In genomic region chr10:93518620-93519019, GRCm38 (mm10) we compare ENCODE assay signal across 37 mouse cellular contexts. TPM values are rescaled to one million over a fixed set of nuclear protein-coding genes. Genes with fewer than 3 reads are reported as not detected.
"Had no signal": no experiment of that assay in that cellular context is flagged by ENCODE, and none has a peak within 500 bp of the region (broad histone marks: within the 10 kb centered on the region; RNA-seq: fewer than 3 reads in every experiment).

No protein-coding gene starts in this region.

- H3K9me3 ChIP-seq: forebrain, embryonic 15.5 days; heart, embryonic 13.5 days; heart, embryonic 15.5 days; hindbrain, embryonic 12.5 days; kidney, embryonic 15.5 days; limb, embryonic 13.5 days; limb, embryonic 15.5 days had no signal

- H3K27me3 ChIP-seq: forebrain, embryonic 15.5 days; heart, embryonic 13.5 days; heart, embryonic 15.5 days; hindbrain, embryonic 12.5 days; kidney, embryonic 15.5 days; limb, embryonic 13.5 days; limb, embryonic 15.5 days had no signal

- DNase-seq: forebrain, postnatal 0 days; gastrocnemius, postnatal 14 days; gastrocnemius, postnatal 36 days; heart, adult 2 months; heart, postnatal 14 days; heart, postnatal 36 days; kidney, adult 18-20 months; kidney, adult 8-10 months; kidney, postnatal 14 days; kidney, postnatal 36 days; layer of hippocampus, adult 9-11 months; layer of hippocampus, postnatal 36 days; left cerebral cortex, postnatal 4 days had no signal

- H3K27ac ChIP-seq: forebrain, embryonic 15.5 days; heart, adult 2 months; heart, embryonic 13.5 days; heart, embryonic 15.5 days; hindbrain, embryonic 12.5 days; hindbrain, embryonic 14.5 days; kidney, embryonic 15.5 days; kidney, postnatal 0 days; limb, embryonic 13.5 days; limb, embryonic 15.5 days; liver, embryonic 14.5 days had no signal

- H3K4me1 ChIP-seq: heart, embryonic 13.5 days; heart, embryonic 15.5 days; hindbrain, embryonic 12.5 days; kidney, embryonic 15.5 days; limb, embryonic 13.5 days; limb, embryonic 15.5 days had no signal

- ATAC-seq: forebrain, embryonic 15.5 days; forebrain, postnatal 0 days; hindbrain, embryonic 16.5 days; inflammation-experienced regulatory T-cells, adult 6 months had no signal

- H3K4me3 ChIP-seq: forebrain, embryonic 15.5 days; heart, adult 2 months; heart, embryonic 13.5 days; heart, embryonic 15.5 days; hindbrain, embryonic 12.5 days; kidney, embryonic 15.5 days; limb, embryonic 13.5 days; limb, embryonic 15.5 days had no signal

- H3K36me3 ChIP-seq: forebrain, embryonic 15.5 days; heart, embryonic 13.5 days; heart, embryonic 15.5 days; hindbrain, embryonic 12.5 days; kidney, embryonic 15.5 days; limb, embryonic 13.5 days; limb, embryonic 15.5 days had no signal

- H3K9ac ChIP-seq: forebrain, embryonic 15.5 days; forebrain, postnatal 0 days; heart, embryonic 13.5 days; heart, embryonic 15.5 days; hindbrain, embryonic 12.5 days; hindbrain, embryonic 14.5 days; kidney, embryonic 15.5 days; limb, embryonic 13.5 days; limb, embryonic 15.5 days; liver, embryonic 14.5 days had no signal

- H3K4me2 ChIP-seq: forebrain, embryonic 15.5 days; heart, embryonic 11.5 days; heart, embryonic 13.5 days; heart, embryonic 15.5 days; hindbrain, embryonic 12.5 days; hindbrain, embryonic 14.5 days; kidney, embryonic 15.5 days; limb, embryonic 13.5 days; limb, embryonic 15.5 days had no signal

RNA-seq across cellular contexts. Expression of gene Amdhd1, which starts 21.2 kb away (rescaled TPM):
- total RNA-seq: gastrocnemius, adult 8-10 months; gastrocnemius, postnatal 14 days; gastrocnemius, postnatal 36 days; heart, adult 2 months; heart, postnatal 14 days; heart, postnatal 36 days; hematopoietic stem cell, adult 5-6 weeks had no signal
- polyA plus RNA-seq: forebrain, embryonic 15.5 days; intestine, postnatal 0 days had no signal

RNA-seq across cellular contexts. Expression of gene Ccdc38, which starts 21.8 kb away (rescaled TPM):
- total RNA-seq: forebrain, postnatal 0 days; gastrocnemius, adult 18-20 months; gastrocnemius, adult 8-10 months; gastrocnemius, postnatal 14 days; heart, adult 2 months; heart, postnatal 14 days; heart, postnatal 36 days; hematopoietic stem cell, adult 5-6 weeks; layer of hippocampus, adult 18-20 months; layer of hippocampus, postnatal 14 days; layer of hippocampus, postnatal 36 days; left cerebral cortex, adult 18-20 months; left cerebral cortex, adult 8-10 months; left cerebral cortex, postnatal 25 days; left cerebral cortex, postnatal 4 days had no signal
- polyA plus RNA-seq: heart, adult 2 months; large intestine, adult 2 months had no signal

RNA-seq across cellular contexts. Expression of gene Hal, which starts 30.1 kb away (rescaled TPM):
- total RNA-seq: hematopoietic stem cell, adult 5-6 weeks; left cerebral cortex, adult 18-20 months; left cerebral cortex, postnatal 25 days had no signal
- polyA plus RNA-seq: forebrain, embryonic 15.5 days; heart, embryonic 11.5 days; heart, postnatal 0 days; hindbrain, embryonic 14.5 days; kidney, postnatal 0 days had no signal
